Mouse (Mus musculus) spleen, postnatal 36 days (tissue): Measurements from ENCODE around the gene Krt86.

ENCODE experiments used
- DNase-seq, 2 experiments: peaks; one replicate each; pipeline ENCODE4 v3.0.0; 2022; ENCODE audit warnings: low spot score in 2 of 2, mixed read lengths in 1 of 2

Krt86 gene

DNA sequence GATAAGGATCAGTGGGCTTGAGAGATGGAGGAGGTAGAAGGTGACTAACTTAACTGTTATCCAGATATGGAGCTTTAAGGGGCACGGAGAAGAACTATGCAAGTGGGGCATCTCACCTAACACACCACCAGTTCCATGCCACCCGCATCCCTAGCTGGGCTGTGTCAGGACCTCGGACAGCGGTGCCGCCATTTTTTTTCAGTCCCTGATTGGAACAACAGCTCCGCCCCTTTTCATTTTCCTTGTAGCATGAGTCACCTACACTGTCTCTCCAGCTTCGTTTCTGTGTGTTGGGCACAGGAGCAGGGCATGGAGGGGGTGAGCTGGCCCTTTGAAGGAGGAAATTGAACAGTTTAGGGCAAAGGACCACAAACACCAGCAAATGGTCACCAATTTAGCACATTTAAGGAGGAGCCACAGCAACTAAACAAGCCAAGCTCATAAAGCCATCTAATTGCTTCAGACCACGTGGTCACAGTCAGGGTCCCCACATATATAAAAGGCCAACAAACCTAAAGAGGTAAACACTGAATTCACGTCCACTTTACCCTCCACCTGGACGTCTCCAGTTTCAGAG, at the start of gene Krt86:
Krt86 (plus strand) TSS at position 527 of the 577 bp plus-strand sequence.
- no peak for DNase-seq

DNA sequence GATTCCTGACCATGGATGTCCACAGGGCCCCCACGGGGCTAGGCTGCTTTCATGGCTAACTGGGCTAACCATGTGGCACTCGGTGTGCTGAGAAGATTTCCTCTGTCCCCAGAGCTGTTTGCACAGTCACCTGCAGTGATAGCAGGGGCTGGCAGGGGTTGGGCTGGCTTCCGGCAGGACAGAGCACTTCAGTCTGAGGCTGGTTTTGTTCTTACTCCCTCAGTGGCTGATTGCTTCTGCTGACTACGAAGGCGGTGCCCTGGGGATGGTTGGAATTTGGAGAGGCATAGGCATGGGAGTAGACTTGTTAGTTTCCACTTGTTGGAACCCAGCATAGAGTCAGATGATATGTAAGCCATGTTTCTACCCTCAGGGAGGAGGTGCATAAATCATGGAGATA, 48.4 kb upstream of the Krt86 start:
- DNase-seq: no peak

DNA sequence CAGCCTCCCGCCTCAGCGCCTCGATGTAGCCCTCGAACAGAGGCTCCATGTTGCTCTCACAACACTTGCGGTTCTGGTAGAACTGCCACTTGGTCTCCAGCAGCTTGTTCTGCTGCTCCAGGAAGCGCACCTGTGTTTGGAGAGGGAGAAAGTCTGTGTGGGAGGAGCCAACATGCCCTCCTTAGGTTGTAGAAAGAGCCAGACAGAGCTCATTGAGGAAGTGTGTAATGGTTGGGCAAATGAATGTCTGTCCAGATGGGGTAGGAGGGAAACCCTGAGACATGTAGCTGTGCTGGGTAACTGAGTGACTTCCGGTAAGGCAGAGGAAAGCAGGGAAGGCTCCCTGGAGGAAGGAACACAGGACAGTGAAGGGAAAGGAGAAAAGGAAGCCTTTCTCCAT, 36.7 kb upstream of the Krt86 start:
- no peak for DNase-seq

- no peak for DNase-seq
Observed at GRCm38 (mm10) chr15:101438555-101438954, 34.7 kb upstream of the Krt86 start, which contains the start of gene Krt87. Gene Krt87 (minus strand): TSS chr15:101438804.

- no peak for DNase-seq
Observed at GRCm38 (mm10) chr15:101440837-101441236, 32.4 kb upstream of the Krt86 start.

GRCm38 (mm10) chr15:101446572-101446971, 26.7 kb upstream of the Krt86 start:
- DNase-seq: no peak

DNA sequence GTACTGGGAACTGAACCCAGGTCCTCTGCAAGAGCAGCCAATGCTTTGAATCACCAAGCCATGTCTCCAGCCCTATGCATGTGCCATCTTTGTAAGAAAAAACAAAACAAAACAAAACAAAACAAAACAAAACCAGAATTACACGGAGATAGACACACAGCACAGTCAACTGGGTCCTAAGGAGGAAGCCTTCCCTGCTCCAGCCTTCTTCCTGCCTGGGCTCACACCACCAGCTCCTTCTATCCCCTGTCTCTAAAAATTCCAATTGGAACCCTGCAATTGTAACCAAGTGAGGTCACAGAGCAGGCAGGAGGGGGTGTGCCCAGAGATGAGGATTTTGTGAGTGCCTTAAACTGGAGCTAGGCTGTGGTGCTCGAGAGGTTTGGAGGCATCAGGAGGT, 25.8 kb upstream of the Krt86 start, which contains the start of gene Krt88:
Krt88 (plus strand) TSS at position 301 of the 400 bp plus-strand sequence.
- DNase-seq: no peak

DNA sequence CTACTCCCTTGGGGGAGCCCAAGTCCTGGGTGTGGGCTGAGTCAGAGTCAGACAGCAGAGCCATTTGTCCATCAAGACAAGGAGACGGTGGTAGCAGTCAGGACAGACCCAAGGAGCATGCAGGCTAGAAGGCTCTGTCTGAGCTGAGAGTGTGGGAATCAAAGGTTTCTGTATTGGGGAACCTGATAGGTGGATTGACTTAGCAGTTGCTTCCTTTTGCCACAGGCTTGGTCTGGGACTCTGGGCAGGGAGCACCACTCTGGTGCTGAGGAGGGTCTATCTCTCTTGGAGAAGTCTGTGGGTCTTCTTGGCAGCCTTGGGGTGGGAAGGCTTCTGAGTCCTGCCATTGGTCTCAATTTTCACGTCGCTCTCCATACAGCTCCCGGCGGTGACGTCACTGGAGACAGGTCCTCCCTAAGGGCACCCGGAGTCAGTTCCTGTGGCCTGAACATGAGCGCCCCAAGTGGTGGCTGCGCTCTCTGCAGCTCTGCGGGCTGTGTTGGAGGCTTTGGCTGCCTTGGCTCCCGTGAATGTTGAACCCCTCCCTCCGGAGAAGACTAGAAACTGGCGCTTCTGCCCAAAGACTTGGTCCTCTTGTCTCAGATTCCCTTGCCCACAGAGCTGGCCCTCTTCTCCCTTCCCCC, 20.1 kb upstream of the Krt86 start:
- DNase-seq: peak; percentile 22 to 29

DNA sequence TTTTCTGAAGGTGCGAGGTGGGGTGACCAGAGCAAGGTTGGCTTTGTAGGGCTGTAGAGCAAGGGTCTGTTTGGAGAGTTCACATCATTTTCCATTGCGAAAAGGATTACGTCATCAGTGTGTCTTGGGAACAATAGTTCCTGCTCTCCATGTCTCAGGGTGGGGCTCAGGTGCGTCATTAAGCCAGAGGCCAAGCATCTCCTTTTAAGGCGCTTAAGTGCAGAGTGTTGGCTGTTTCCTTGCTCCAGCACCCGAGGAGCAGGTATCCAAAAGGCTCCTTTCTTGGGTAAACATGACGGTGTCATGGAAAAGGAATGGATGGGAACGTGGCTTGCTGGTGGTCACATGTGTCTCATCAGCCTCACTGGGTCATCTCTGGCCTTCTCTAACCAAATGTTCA, 18.5 kb upstream of the Krt86 start:
- no peak for DNase-seq

GRCm38 (mm10) chr15:101455292-101455691, 18.0 kb upstream of the Krt86 start:
- DNase-seq: no peak

- no peak for DNase-seq
Observed at GRCm38 (mm10) chr15:101455891-101456290, 17.4 kb upstream of the Krt86 start.

DNA sequence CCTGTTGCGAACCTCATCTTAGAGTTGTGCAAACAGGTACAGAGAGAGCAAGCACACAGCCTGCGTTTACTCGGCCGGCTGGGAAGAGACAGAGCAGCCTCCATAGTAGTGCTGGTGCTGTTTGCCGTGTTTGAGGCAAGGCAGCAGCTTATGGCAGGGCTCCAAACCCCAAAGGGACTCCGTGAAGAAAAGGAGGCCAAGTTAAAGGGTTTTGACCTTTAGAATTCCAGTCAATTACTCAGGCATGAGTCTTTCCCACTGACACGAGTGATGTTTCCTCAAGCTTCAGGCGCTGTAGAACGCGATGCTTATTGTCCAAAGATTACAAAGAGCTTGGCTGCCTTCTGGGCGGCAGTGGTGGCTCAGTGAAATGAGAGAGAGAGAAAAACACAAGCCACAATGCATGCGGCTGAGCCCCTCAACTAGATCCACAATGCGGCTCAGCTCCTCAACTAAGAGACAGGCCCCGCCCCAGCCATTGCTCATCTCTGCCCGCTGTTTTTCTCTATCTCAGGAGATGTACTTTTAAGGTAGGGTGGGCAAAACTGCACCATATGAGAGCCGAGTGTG, 14.8 kb upstream of the Krt86 start:
- no peak for DNase-seq

GRCm38 (mm10) chr15:101459283-101459682, 14.0 kb upstream of the Krt86 start:
- no peak for DNase-seq

GRCm38 (mm10) chr15:101463651-101464050, 9.6 kb upstream of the Krt86 start, which contains the start of gene Krt81:
Gene Krt81 (minus strand): TSS chr15:101463751.
- DNase-seq: no peak

- no peak for DNase-seq
Observed at GRCm38 (mm10) chr15:101469093-101469492, 4.2 kb upstream of the Krt86 start.

- DNase-seq: no peak
Observed at GRCm38 (mm10) chr15:101479007-101479665, 5.9 kb downstream of the Krt86 start.

DNA sequence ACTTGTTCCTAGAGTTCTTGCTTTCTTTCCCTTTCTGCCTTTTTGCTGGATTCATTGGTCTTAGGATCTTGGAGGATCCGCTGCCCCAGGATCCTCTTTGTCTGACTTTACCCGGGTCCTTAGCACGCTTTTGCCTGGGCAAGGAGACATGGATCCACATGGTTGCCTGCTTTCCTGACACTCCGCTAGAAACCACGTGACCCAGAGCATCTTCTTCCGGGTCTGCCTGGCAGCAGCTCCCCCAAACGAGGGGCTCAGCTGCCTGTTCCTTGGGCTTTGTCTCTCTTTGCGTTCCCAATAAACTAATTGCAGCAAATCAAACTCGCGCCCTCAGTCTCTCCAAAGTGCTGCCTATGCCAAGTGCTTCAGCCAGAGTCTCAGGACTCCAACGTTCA, 6.4 kb downstream of the Krt86 start:
- no peak for DNase-seq

GRCm38 (mm10) chr15:101482056-101482455, 8.8 kb downstream of the Krt86 start:
- no peak for DNase-seq

GRCm38 (mm10) chr15:101483646-101484045, 10.4 kb downstream of the Krt86 start:
- no peak for DNase-seq

GRCm38 (mm10) chr15:101484939-101485338, 11.7 kb downstream of the Krt86 start:
- no peak for DNase-seq

DNA sequence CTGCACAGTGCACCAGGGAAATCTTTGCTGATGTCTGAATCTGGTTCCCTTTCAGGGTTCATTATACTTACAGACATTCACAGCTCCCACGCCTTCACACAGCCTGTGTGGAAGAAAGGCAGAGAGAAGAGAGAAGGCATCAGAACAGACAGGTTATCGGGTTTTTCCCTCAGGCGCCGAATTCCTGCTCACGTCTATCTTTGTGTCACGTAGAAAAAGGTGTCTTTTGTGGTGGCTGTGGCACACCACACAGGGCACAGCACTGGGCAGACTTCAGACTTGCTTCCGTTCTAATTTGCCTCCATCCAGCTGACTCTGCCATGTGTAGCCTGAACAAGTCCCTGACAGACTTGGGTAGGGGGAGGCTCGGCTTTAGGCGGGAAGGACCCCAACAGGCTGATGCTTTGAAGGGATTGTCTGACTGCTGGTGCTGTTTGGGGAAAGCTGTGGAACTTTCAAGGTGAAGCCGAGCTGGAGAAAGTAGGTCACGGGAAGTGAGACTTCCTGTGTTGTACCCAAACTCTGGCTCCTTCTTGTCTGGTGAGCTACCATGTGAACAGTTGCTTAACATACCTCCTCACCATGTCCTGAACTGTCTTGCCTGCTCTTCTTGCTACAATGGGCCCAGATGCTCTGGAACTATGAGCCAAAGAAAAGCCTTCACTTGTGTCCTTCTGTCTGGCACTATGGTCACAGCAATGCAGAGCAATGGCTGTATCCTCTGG, 12.8 kb downstream of the Krt86 start:
- no peak for DNase-seq

- DNase-seq: no peak
Observed at GRCm38 (mm10) chr15:101491431-101491830, 18.2 kb downstream of the Krt86 start, which contains the start of gene Krt83. Gene Krt83 (minus strand): TSS chr15:101491512.
